Mouse (Mus musculus): ENCODE data around the gene Sall1. TPM values are rescaled to one million over a fixed set of nuclear protein-coding genes. Genes with fewer than 3 reads are reported as not detected.

Gene Sall1
- 0.84 and 1.5 TPM in 2 replicates for polyA plus RNA-seq (2012; rRNA removed)

GRCm38 (mm10) chr8:89043940-89044339, at the start of gene Sall1:
TSS of gene Sall1 (minus strand) at chr8:89044162.

